ENCODE assay signal across 27 mouse cellular contexts in genomic region chr10:85347171-85347570, GRCm38 (mm10). TPM values are rescaled to one million over a fixed set of nuclear protein-coding genes. Genes with fewer than 3 reads are reported as not detected.
DNase-seq lines count a peak whose midpoint lies in the region; ATAC-seq lines count a peak whose summit lies in the region.
"Had no signal": no experiment of that assay in that cellular context is flagged by ENCODE, and none has a peak within 500 bp of the region (broad histone marks: within the 10 kb centered on the region; RNA-seq: fewer than 3 reads in every experiment).

No protein-coding gene starts in this region.

- H3K9me3 ChIP-seq in kidney, embryonic 15.5 days (replicated peaks) = no peaks in the 10 kb centered on the region
- no peaks in the 10 kb centered on the region for H3K9me3 ChIP-seq in intestine, embryonic 15.5 days
- H3K9me3 ChIP-seq: embryonic facial prominence, embryonic 13.5 days; embryonic facial prominence, embryonic 15.5 days; forebrain, embryonic 10.5 days had no signal

- ATAC-seq in kidney, embryonic 15.5 days (replicated peaks; ENCODE audit: low FRiP score) = peak; percentile 46; the same call in 1 of the 2 replicates
- no peak for ATAC-seq in intestine, embryonic 15.5 days
- ATAC-seq: CD4-positive, CD25-positive, alpha-beta regulatory T cell, adult 4 months; forebrain, embryonic 14.5 days; forebrain, embryonic 16.5 days had no signal

- no peak for DNase-seq in kidney, adult 11 months
- peak; percentile 12 for DNase-seq in mesoderm, embryonic 11.5 days (ENCODE audit: low read depth, low spot score)
- DNase-seq in retina, postnatal 1 day = peak; percentile 73
- DNase-seq in adrenal gland, postnatal 4 days (ENCODE audit: low spot score in 2 of 2) = no peak
- DNase-seq: adrenal gland, adult 2 months; adrenal gland, postnatal 10 days; adrenal gland, postnatal 25 days; B cell, adult 2 months; cerebellum, adult 11 months; cerebellum, adult 18-20 months; cerebellum, adult 8-10 months; cerebellum, adult 9-11 months; cerebellum, postnatal 14 days; cerebellum, postnatal 36 days; embryo, embryonic 11 days had no signal

- 71% methylated on average over 9 of the region's 9 CpGs for WGBS in kidney, embryonic 15.5 days
- 79% methylated on average over 9 of the region's 9 CpGs for WGBS in intestine, embryonic 15.5 days

- no peak overlapping the region for H3K9ac ChIP-seq in kidney, embryonic 15.5 days
- no peak overlapping the region for H3K9ac ChIP-seq in intestine, embryonic 15.5 days
- H3K9ac ChIP-seq: embryonic facial prominence, embryonic 13.5 days; embryonic facial prominence, embryonic 15.5 days; forebrain, embryonic 12.5 days had no signal

- H3K27ac ChIP-seq in kidney, embryonic 15.5 days = no peak overlapping the region
- no peak overlapping the region for H3K27ac ChIP-seq in intestine, embryonic 15.5 days
- H3K27ac ChIP-seq: embryonic facial prominence, embryonic 13.5 days; embryonic facial prominence, embryonic 15.5 days; forebrain, embryonic 10.5 days; forebrain, embryonic 12.5 days had no signal

- H3K4me3 ChIP-seq in kidney, embryonic 15.5 days (replicated peaks) = no peak overlapping the region
- H3K4me3 ChIP-seq in intestine, embryonic 15.5 days (replicated peaks) = no peak overlapping the region
- H3K4me3 ChIP-seq: embryonic facial prominence, embryonic 13.5 days; embryonic facial prominence, embryonic 15.5 days; erythroblast, embryonic 14.5 days; forebrain, embryonic 10.5 days; forebrain, embryonic 12.5 days had no signal

- H3K4me2 ChIP-seq in kidney, embryonic 15.5 days = no peak overlapping the region
- H3K4me2 ChIP-seq in intestine, embryonic 15.5 days (replicated peaks) = no peak overlapping the region
- H3K4me2 ChIP-seq: embryonic facial prominence, embryonic 13.5 days; embryonic facial prominence, embryonic 15.5 days; forebrain, embryonic 12.5 days had no signal

- H3K36me3 ChIP-seq in kidney, embryonic 15.5 days = no peaks in the 10 kb centered on the region
- no peaks in the 10 kb centered on the region for H3K36me3 ChIP-seq in intestine, embryonic 15.5 days
- H3K36me3 ChIP-seq: embryonic facial prominence, embryonic 13.5 days; embryonic facial prominence, embryonic 15.5 days; forebrain, embryonic 10.5 days; forebrain, embryonic 12.5 days; G1E had no signal

- no peaks in the 10 kb centered on the region for H3K4me1 ChIP-seq in kidney, embryonic 15.5 days
- H3K4me1 ChIP-seq in intestine, embryonic 15.5 days (replicated peaks) = no peaks in the 10 kb centered on the region
- H3K4me1 ChIP-seq: embryonic facial prominence, embryonic 13.5 days; embryonic facial prominence, embryonic 15.5 days; forebrain, embryonic 10.5 days; forebrain, embryonic 12.5 days had no signal

- H3K27me3 ChIP-seq in kidney, embryonic 15.5 days = no peaks in the 10 kb centered on the region
- no peaks in the 10 kb centered on the region for H3K27me3 ChIP-seq in intestine, embryonic 15.5 days (replicated peaks)
- H3K27me3 ChIP-seq: CH12.LX; embryonic facial prominence, embryonic 13.5 days; embryonic facial prominence, embryonic 15.5 days; forebrain, embryonic 12.5 days had no signal

RNA-seq across cellular contexts. Expression of gene Btbd11, which starts 39.4 kb away (rescaled TPM):
- polyA plus RNA-seq in kidney, embryonic 15.5 days (2015; fragmentation: Nextera tagmentation; extraction: Ambion mirVana) = 12.2 and 14.5 TPM in 2 replicates
- 1.5 and 1.6 TPM in 2 replicates for polyA plus RNA-seq in intestine, embryonic 15.5 days (2015; fragmentation: Nextera tagmentation; extraction: Ambion mirVana)
- total RNA-seq in adrenal gland, postnatal 4 days (2021) = 1 to 10 TPM; 8.6 to 9.0 TPM
- polyA plus RNA-seq: erythroblast, embryonic 14.5 days; G1E had no signal

Comparison
In these comparisons a context has a peak if more than half of its experiments do, and no peak if none do; other contexts are left out.
1. DNase-seq: peak in mesoderm, embryonic 11.5 days (single experiment) and retina, postnatal 1 day (single experiment); none in kidney, adult 11 months (single experiment) and adrenal gland, postnatal 4 days (0 of 2).